Mouse (Mus musculus): ENCODE data around the gene Ift20.
"Not testable (repeated sequence)": the region's sequence is repeated elsewhere in the genome, so short reads cannot be mapped to it uniquely, and the experiment has no call there.

Ift20 gene

GRCm38 (mm10) chr11:78523241-78523955, 12.8 kb upstream of the Ift20 start:
- no peak for DNase-seq

GRCm38 (mm10) chr11:78524838-78525237, 11.3 kb upstream of the Ift20 start:
- DNase-seq, result no peak

GRCm38 (mm10) chr11:78528714-78529113, 7.4 kb upstream of the Ift20 start:
- DNase-seq, result no peak

- no peak for DNase-seq
Observed at GRCm38 (mm10) chr11:78530001-78530400, 6.2 kb upstream of the Ift20 start.

- no peak for DNase-seq
Observed at GRCm38 (mm10) chr11:78531046-78531445, 5.1 kb upstream of the Ift20 start.

- DNase-seq, result not testable (repeated sequence)
Observed at GRCm38 (mm10) chr11:78531515-78531914, 4.6 kb upstream of the Ift20 start.

- no peak for DNase-seq
Observed at GRCm38 (mm10) chr11:78534516-78534915, 1.6 kb upstream of the Ift20 start.

- DNase-seq, result no peak
Observed at GRCm38 (mm10) chr11:78535376-78536079, 633 bp upstream of the Ift20 start.

- no peak for DNase-seq
Observed at GRCm38 (mm10) chr11:78536690-78537084, 526 bp downstream of the Ift20 start.

GRCm38 (mm10) chr11:78540358-78540757, 4.2 kb downstream of the Ift20 start:
- DNase-seq, result no peak

GRCm38 (mm10) chr11:78544449-78545111, 8.4 kb downstream of the Ift20 start:
- DNase-seq, result no peak

- no peak for DNase-seq
Observed at GRCm38 (mm10) chr11:78545181-78545580, 9.0 kb downstream of the Ift20 start.

GRCm38 (mm10) chr11:78547718-78548460, 11.7 kb downstream of the Ift20 start:
- DNase-seq, result no peak

GRCm38 (mm10) chr11:78549491-78549987, 13.4 kb downstream of the Ift20 start:
- DNase-seq, result no peak

GRCm38 (mm10) chr11:78550168-78551058, 14.3 kb downstream of the Ift20 start, which contains the start of gene Tmem97:
TSS of gene Tmem97 (minus strand) at chr11:78550777.
- peak; percentile 96 for DNase-seq

GRCm38 (mm10) chr11:78551059-78551398, 14.9 kb downstream of the Ift20 start:
- no peak for DNase-seq

GRCm38 (mm10) chr11:78555623-78556022, 19.5 kb downstream of the Ift20 start:
- DNase-seq, result peak; percentile 25

GRCm38 (mm10) chr11:78556070-78556469, 19.9 kb downstream of the Ift20 start:
- DNase-seq, result no peak

- DNase-seq, result no peak
Observed at GRCm38 (mm10) chr11:78557241-78557640, 21.1 kb downstream of the Ift20 start.

- DNase-seq, result peak; percentile 69
Observed at GRCm38 (mm10) chr11:78560447-78560846, 24.3 kb downstream of the Ift20 start.

- DNase-seq, result no peak
Observed at GRCm38 (mm10) chr11:78566775-78567174, 30.6 kb downstream of the Ift20 start.

GRCm38 (mm10) chr11:78567614-78568013, 31.5 kb downstream of the Ift20 start:
- DNase-seq, result no peak
